Mouse (Mus musculus) MEL (cell line): ENCODE measurements at regions not wholly inside any gene's neighbourhood (a gene's known extent, or its start where the extent isn't known, plus 50 kb on each side); places are given as distances from the start of the nearest gene placed in this dataset.

Experiments
- DNase-seq: peaks from one replicate; pipeline ENCODE4 v3.0.0; 2011; ENCODE audit warnings: low read depth, low spot score
- H3K27ac ChIP-seq: 2 replicates; pipeline ENCODE4 v1.5.1; 2012; ENCODE audit warnings: low read depth, mild to moderate bottlenecking, control low read depth, low read length, moderate library complexity; ENCODE audit not compliant: control insufficient read depth
- H3K27me3 ChIP-seq, 2 experiments: fragments of 150-350 bp in 1 of 2; sonication (generic) in 1 of 2; 2 replicates each; pipeline ENCODE4 v1.6.1; 2012; ENCODE audit warnings: low read length in 2 of 2, mild to moderate bottlenecking in 2 of 2, improper control_type of control experiment in 1 of 2, moderate library complexity in 1 of 2; ENCODE audit not compliant: insufficient read depth in 2 of 2, control insufficient read depth in 1 of 2
- H3K36me3 ChIP-seq, 2 experiments: 2 replicates each; pipeline ENCODE4 v1.6.1; 2012 to 2014; ENCODE audit warnings: low read length in 2 of 2, improper control_type of control experiment in 1 of 2, inconsistent platforms in 1 of 2, mild to moderate bottlenecking in 1 of 2; ENCODE audit not compliant: insufficient read depth in 2 of 2, control insufficient read depth in 1 of 2
- H3K4me1 ChIP-seq, 2 experiments: fragments of 150-350 bp in 1 of 2; sonication (generic) in 1 of 2; 2 replicates each; pipeline ENCODE4 v1.6.1; 2012; ENCODE audit warnings: low read length in 2 of 2, improper control_type of control experiment in 1 of 2, mild to moderate bottlenecking in 1 of 2; ENCODE audit not compliant: insufficient read depth in 2 of 2, control insufficient read depth in 1 of 2
- H3K4me3 ChIP-seq, 2 experiments: fragments of 150-350 bp in 1 of 2; sonication (generic) in 1 of 2; 2 replicates each; pipeline ENCODE4 v1.5.1; 2012; ENCODE audit warnings: low read depth in 2 of 2, low read length in 2 of 2, mild to moderate bottlenecking in 2 of 2, moderate library complexity in 2 of 2, control low read depth in 1 of 2, improper control_type of control experiment in 1 of 2; ENCODE audit not compliant: control insufficient read depth in 1 of 2, insufficient read depth in 1 of 2
- H3K79me2 ChIP-seq: 2 replicates; pipeline ENCODE4 v1.6.1; 2012; ENCODE audit warnings: mild to moderate bottlenecking, low read length, moderate library complexity; ENCODE audit not compliant: control insufficient read depth, poor library complexity, insufficient read depth
- H3K9ac ChIP-seq: 2 replicates; pipeline ENCODE4 v1.6.1; 2012; ENCODE audit warnings: low read depth, mild to moderate bottlenecking, control low read depth, low read length, moderate library complexity; ENCODE audit not compliant: control insufficient read depth, poor library complexity, severe bottlenecking
- H3K9me3 ChIP-seq: fragments of 150-350 bp; sonication (generic); replicated peaks from 2 replicates; pipeline ENCODE4 v1.6.1; 2012; ENCODE audit warnings: mild to moderate bottlenecking, low read length, improper control_type of control experiment, moderate library complexity; ENCODE audit not compliant: insufficient read depth
- ELF1 ChIP-seq: IDR thresholded peaks from 2 replicates; pipeline ENCODE4 v1.6.1; 2014; ENCODE audit warnings: low read depth, mild to moderate bottlenecking, inconsistent platforms, low read length, improper control_type of control experiment, moderate library complexity
- GABPA ChIP-seq: IDR thresholded peaks from 2 replicates; pipeline ENCODE4 v1.6.1; 2012; ENCODE audit warnings: low read depth, mild to moderate bottlenecking, inconsistent platforms, low read length, improper control_type of control experiment, moderate library complexity
- MAFK ChIP-seq: IDR thresholded peaks from 2 replicates; pipeline ENCODE4 v1.6.1; 2011; ENCODE audit warnings: low read depth, mild to moderate bottlenecking, low read length, improper control_type of control experiment, borderline replicate concordance
- MAZ ChIP-seq: IDR thresholded peaks from 2 replicates; pipeline ENCODE4 v1.6.1; 2012; ENCODE audit warnings: low read depth, mild to moderate bottlenecking, inconsistent platforms, low read length, improper control_type of control experiment
- MEF2A ChIP-seq: IDR thresholded peaks from 2 replicates; pipeline ENCODE4 v1.6.1; 2014; ENCODE audit warnings: low read depth, mild to moderate bottlenecking, inconsistent platforms, low read length, improper control_type of control experiment; ENCODE audit not compliant: poor library complexity, insufficient replicate concordance, severe bottlenecking; ENCODE audit errors: extremely low read depth
- RAD21 ChIP-seq: IDR thresholded peaks from 2 replicates; pipeline ENCODE4 v1.6.1; 2011; ENCODE audit warnings: mild to moderate bottlenecking, low read depth, low read length, improper control_type of control experiment
- RCOR1 ChIP-seq: IDR thresholded peaks from 2 replicates; pipeline ENCODE4 v1.6.1; 2012; ENCODE audit warnings: low read depth, mild to moderate bottlenecking, inconsistent platforms, low read length, improper control_type of control experiment
- TAL1 ChIP-seq: IDR thresholded peaks from 2 replicates; pipeline ENCODE4 v1.6.1; 2012; ENCODE audit warnings: mild to moderate bottlenecking, inconsistent platforms, low read length, moderate library complexity, mixed read lengths
- TBP ChIP-seq: IDR thresholded peaks from 2 replicates; pipeline ENCODE4 v1.8.0; 2011; ENCODE audit warnings: low read depth, low read length, improper control_type of control experiment
- UBTF ChIP-seq: IDR thresholded peaks from 2 replicates; pipeline ENCODE4 v1.6.1; 2012; ENCODE audit warnings: low read depth, mild to moderate bottlenecking, inconsistent platforms, low read length, improper control_type of control experiment, moderate library complexity, borderline replicate concordance; ENCODE audit not compliant: insufficient read depth
- ZNF384 ChIP-seq: IDR thresholded peaks from 2 replicates; pipeline ENCODE4 v1.6.1; 2012; ENCODE audit warnings: low read depth, mild to moderate bottlenecking, inconsistent platforms, low read length, improper control_type of control experiment

DNA sequence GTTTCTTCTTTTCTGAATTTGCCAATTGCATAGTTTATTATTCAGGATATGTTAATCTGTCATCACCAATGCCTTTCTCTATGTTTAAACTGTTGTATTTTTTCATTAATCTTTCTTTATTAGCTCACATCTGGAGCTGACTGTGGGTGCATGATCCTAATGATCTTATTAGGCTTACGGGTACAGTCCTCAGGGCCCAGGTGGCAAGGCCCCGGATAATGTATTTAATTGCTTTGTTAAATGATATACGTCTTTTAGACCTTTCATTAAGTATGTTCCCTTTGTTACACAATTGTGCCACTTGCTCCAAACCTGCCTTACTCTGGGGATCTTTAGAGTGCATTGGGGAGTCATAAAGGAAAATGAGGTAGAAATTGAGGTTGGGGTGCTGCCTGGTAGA is 86.7 kb upstream of the A1bg start:
- DNase-seq: no peak
- H3K27ac ChIP-seq: no peak overlapping the region
- H3K27me3 ChIP-seq: no peaks in the 10 kb centered on the region
- no peaks in the 10 kb centered on the region for H3K36me3 ChIP-seq
- H3K79me2 ChIP-seq: no peaks in the 10 kb centered on the region
- no peak overlapping the region for H3K9ac ChIP-seq
- TF ChIP-seq MEF2A: no peak
- TF ChIP-seq RCOR1: no peak
- TF ChIP-seq MAZ: no peak
- TF ChIP-seq MAFK: no peak
- TF ChIP-seq TAL1: no peak
- TF ChIP-seq RAD21: no peak
- no peak for TF ChIP-seq TBP
- no peak for TF ChIP-seq GABPA
- H3K4me3 ChIP-seq: no peak overlapping the region
- no peaks in the 10 kb centered on the region for H3K4me1 ChIP-seq
- H3K9me3 ChIP-seq: no peaks in the 10 kb centered on the region

DNA sequence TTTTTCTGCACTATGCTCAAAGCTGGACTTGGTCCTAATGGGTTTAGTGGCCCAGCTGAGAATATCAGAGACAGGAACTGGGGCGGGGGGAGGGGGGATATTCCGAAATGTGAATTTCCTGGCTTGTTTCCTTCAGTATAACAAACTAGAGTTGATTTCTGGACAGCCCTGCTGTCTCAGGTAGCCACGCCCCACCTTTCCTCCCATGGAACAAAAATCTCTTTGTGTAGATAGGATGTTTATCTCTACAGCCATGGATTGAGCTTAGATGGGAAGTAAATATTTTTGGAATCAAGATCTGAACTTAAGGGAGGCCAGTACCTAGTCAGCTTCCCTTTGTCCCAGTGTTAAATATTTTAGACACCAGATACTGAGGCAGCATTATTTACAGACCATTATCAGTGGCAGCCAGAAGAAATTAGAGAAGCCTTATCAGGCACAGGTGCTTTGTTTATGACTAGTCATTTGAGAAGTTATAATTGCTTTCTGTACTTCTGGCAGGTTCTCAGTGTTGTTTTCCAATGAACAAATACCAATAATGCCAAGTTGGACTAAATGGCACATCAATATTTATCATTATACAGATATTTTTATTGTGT is 84.7 kb upstream of the A1bg start:
- Histone ChIP-seq H3K36me3 (no peaks in the 10 kb centered on the region), H3K27ac (no peak overlapping the region), H3K9ac (no peak overlapping the region), H3K79me2 (no peaks in the 10 kb centered on the region), H3K27me3 (no peaks in the 10 kb centered on the region), H3K4me3 (no peak overlapping the region), H3K4me1 (no peaks in the 10 kb centered on the region), H3K9me3 (no peaks in the 10 kb centered on the region)
- TF ChIP-seq UBTF: no peak
- DNase-seq: no peak

DNA sequence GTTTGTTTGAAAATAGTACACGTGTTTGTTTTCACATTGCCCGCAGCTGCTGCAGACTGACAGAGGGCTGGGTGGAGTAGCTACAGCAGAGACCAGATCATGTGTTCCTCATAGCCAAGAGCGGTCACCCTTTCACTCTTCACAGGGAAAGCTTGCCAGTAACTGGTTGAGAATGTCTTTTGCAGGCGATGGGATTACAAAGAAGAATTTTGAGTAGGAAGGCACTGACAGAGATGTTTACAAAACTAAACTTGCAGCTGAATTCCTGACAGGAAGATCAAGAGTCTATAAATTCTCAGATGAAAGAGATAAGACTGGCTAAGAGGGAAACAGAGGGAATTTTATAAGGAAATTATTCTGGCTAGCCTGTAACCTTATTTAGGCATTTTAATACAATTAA is 83.8 kb upstream of the A1bg start:
- H3K36me3 ChIP-seq: no peaks in the 10 kb centered on the region
- no peak overlapping the region for H3K4me3 ChIP-seq
- H3K4me1 ChIP-seq: no peaks in the 10 kb centered on the region
- H3K27me3 ChIP-seq: no peaks in the 10 kb centered on the region
- no peak overlapping the region for H3K9ac ChIP-seq
- H3K27ac ChIP-seq: no peak overlapping the region
- no peak for DNase-seq
- no peaks in the 10 kb centered on the region for H3K79me2 ChIP-seq
- no peaks in the 10 kb centered on the region for H3K9me3 ChIP-seq
- TF ChIP-seq ZNF384 (no peak), MEF2A (no peak), ELF1 (no peak), RCOR1 (no peak)
